Mouse (Mus musculus) hematopoietic stem cell, adult 5-6 weeks (primary cell): ENCODE measurements around the gene Meox1. TPM values are rescaled to one million over a fixed set of nuclear protein-coding genes. Genes with fewer than 3 reads are reported as not detected.

Experiments
- ATAC-seq, 2 experiments: fragments of 125-278 bp in 1 of 2; replicated peaks in 1 of 2; 2 replicates each; pipeline ENCODE4 v1.8.0; 2016 to 2017; ENCODE audit warnings: inconsistent platforms in 2 of 2, mild to moderate bottlenecking in 2 of 2, moderate number of reproducible peaks in 2 of 2, low read depth in 1 of 2, moderate TSS enrichment in 1 of 2; ENCODE audit not compliant: low FRiP score in 2 of 2, poor library complexity in 2 of 2, severe bottlenecking in 2 of 2, insufficient read depth in 1 of 2, low TSS enrichment in 1 of 2
- total RNA-seq: library from RNA; stranded (forward); fragments of 172-1452, 232-1000 nt; gene quantifications from 2 replicates; pipeline ENCODE4 v1.2.3, GENCODE M21; 2017

The Meox1 gene
- total RNA-seq, 1 experiment from 2014 or later: not detected

DNA sequence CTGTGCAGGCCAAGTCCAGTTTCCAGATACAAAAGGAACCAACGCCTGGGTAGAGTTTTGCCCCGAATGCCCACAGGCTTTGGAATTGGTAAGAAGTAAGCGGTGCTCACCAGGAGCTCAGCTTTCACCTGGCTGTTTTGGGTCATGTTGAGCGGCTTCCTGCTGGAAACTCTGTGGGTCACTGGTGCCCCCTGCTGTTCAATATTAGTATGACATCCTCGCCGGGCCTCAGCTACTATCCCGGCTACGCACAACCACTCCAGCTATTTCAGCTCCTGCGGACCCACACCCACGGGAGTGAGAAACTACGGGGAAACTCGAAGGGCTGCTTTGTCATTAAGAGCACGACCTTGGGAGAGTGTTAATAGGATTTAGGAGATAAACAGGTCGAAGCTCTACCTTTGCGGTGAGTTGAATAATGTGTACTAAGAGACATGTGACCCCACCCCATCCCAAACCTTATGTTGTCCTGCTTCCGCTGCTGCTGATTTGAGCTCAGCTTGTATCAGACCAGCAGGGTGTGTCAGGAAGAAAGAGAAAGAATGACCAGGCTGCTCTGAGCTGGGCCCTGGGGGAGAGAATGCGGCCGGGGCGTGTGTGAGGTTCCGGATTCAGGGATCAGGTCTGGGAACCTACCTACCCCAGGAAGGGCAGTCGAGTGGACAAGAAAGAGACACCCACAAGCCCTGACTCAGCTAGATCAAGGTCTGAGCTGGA lies 16.2 kb upstream of the Meox1 start:
- peak; percentile 73 to 77 for ATAC-seq

DNA sequence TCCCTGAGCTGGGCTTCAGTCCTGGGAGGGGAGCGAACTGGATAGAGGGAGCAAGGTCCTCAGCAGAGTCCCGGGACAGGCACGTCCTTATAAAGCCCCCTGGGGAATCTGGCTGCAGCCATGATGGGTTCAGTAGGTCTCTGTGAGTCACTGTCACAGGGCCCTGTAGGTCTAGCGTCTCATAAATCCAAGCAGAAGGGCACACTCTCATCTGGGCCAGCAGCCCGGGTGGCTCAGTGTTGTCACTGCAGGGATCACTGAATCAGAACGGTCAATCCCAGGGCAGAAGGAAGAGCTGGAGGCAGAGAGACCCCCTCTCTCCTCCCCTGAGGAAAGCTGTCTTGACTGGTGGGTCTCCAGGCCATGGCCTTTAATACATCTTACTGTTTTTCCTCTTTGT lies 14.6 kb upstream of the Meox1 start:
- ATAC-seq: no peak

DNA sequence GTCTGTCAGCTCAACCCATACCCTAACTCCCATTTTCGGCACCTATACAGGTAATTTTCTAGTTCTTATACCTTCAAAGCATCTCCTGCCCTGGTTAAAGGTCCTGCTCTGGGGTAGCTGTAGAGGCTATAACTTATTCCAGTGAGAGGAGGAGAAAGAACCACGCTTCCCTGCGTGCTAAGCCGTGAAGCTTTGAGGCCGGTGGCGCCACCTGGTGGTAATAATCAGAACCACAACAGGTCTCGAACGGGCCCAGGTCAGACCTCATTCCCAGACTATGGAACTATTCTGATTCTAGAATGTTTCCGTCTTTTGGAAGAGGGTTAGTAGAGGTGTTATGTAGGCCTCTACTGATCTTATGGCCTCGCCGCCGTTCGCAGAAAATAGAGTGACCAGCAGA lies 10.9 kb upstream of the Meox1 start:
- ATAC-seq: peak; percentile 64 to 78; a peak in 3 of 4 replicates

DNA sequence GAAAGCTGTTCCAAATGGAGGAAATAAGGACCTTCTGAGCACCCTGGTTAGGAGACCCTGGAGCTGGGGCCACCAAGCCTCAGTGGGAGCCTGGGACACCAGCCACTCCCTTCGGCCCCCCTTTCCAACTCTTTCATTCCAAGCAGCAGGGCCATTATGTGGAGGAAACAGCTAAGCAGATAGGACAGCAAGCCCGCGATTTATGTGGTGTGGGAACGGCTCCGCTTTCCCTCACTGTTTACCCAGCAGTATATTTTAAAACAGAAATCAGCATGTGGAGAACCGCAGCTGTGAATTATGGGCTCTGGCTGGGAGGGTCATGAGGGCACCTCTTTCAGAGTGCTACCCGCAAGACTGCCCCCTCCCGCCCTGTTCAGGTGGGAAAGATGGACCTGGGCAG lies 7.1 kb upstream of the Meox1 start:
- 0 out of 4 replicates have a peak, but pooled peaks of 1 of the 2 experiments have one; percentile 27 for ATAC-seq

DNA sequence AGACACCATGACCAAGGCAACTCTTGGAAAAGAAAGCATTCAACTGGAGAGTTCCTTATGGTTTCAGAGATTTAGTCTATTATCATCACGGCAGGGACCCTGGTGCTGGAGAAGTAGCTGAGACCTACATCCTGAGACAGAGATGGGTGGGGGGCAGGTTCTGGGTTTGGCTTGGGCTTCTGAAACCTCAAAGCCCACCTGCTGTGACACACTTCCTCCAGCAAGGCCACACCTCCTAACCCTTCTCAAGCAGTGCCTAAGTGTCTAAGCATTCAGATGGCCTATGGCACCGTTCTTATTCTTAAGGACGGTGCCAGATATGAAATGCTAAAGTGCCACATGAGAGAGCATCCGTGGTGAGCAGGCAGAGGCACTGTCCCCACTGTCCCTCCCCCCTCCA lies 4.2 kb upstream of the Meox1 start:
- ATAC-seq: no peak

DNA sequence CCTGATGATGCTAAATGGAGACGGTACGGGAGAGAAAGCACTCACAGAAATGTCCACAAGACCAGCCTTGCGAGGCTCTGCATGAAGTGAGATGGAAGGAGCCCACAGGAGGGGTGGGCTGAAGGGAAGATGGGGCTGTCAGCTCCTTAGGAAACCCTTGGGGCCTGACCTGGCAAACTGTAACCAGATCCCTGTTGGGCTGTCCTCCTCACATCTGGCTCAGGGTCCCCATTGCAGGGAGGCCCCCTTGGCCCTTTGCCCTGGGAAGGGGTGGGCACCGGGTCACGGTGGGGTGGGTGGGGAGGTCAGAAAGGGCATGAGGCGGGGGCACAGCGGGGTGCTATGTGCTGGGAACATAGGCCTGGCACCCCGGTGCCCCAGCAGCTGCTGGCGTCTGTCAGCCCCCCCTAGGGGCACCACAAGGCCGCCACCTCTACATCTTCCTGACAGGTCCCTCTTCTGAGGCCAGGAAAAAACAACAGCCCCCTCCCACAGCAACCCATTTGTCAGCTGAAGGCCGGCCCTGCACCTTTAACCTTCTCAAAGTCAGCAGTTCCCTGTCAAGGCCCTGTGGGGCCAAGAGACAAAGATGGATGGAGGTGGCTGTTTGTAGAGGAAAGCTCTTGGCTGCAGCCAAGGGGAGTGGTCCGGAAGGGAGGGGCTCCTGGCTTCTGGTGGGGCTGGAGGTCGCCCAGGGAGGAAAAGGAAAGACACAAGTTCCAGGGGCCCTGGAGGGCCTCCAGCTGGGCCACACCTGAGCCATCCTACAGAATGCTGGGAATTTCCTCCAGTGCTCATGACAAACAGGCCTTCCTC lies 2.6 kb upstream of the Meox1 start:
- ATAC-seq: no peak

DNA sequence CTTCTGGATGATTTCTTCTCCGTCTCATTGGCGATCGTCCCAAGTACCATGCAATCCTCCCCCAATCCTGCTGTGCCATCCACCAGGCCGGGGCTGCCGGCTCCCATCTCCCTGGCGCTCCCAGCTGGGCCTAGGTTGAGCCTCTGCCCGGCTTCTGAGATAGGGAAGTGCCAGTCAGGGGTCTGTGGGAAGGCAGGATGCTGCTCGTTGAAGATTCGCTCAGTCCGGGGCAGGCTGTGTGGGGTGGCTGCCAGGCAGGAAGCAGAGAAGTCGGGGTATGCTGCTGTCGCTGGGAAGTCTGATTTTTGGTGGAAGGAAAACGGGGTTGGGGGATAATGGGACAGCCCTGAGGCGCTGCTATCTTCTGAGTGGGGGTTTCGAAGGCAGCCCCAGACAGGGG lies 614 bp downstream of the Meox1 start:
- ATAC-seq: no peak

DNA sequence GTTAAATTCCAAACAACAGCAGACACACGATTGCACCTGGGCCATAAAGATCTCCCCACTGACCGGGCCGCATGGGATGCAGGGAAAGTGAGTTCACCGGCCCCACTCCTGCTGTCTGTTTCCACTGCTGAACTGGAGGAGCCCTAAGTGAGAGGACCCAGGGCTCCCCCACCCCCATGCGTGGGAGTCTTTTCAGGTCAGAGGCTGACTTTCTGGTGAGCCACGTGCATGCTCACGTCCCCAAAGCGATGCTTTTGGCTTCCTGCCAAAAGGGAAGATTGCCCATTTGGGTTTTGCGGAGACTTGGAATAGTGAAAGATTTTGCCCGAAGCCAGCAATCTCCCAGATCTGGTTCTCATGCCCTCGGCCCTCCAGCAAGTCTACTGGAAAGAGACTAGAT lies 2.7 kb downstream of the Meox1 start:
- no peak for ATAC-seq

DNA sequence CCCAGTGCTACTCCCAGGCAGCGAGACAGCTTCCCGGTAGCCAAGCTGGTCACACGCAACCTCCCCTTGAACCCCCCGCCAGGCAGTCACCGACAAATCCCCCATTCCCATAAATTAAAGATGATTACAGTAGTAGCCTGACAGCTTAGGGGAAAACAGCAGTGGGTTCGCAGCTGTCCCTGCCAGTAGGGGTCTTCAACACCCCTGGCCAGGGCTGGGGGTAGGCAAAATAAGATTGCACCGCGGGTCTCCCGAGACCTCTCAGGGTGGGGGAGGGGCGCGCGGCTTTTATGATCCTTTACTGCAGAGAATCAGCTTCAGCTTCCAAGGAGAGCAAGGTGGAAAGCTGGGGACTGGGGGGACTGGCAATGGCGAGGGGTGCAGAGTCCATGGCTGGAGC lies 4.4 kb downstream of the Meox1 start:
- ATAC-seq: no peak

DNA sequence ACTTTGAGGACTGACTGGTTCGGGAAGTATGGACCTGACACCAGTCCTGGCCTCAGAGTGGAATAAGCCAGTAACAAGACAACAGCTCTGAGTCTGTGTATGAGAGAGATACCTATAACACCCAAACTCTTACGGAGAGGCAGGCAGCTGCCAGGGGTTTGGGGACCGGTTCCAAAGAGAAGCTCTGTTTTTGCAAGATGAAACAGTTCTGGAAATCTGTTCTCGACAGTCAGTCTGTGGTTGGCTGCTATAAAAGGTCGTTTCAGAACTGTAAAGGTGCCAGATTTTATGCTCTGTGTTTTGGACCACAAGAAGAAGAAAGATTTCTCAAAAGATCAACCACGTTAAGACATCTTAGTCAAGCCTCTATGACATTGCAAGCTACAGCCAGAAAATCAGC lies 5.4 kb downstream of the Meox1 start:
- no peak for ATAC-seq

DNA sequence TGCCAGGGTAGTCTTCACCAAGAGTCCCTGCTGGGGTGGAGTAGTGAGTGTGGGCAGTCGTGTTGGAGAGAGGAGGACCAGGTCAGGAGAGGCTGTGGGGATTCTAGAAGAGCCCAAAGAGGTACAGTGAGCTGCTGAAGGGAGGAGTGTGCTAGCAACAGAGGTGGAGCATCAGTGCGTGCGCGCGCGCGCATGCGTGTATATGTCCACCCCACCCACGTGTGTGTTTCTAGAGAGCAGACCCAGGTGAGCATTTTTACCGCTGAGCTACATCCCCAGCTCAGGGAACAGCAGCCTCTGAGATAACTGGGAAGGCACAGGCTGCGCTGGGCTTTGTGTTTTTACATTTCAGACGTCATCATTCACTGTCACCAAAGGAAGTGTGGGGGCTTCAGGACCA lies 7.7 kb downstream of the Meox1 start:
- ATAC-seq: no peak

DNA sequence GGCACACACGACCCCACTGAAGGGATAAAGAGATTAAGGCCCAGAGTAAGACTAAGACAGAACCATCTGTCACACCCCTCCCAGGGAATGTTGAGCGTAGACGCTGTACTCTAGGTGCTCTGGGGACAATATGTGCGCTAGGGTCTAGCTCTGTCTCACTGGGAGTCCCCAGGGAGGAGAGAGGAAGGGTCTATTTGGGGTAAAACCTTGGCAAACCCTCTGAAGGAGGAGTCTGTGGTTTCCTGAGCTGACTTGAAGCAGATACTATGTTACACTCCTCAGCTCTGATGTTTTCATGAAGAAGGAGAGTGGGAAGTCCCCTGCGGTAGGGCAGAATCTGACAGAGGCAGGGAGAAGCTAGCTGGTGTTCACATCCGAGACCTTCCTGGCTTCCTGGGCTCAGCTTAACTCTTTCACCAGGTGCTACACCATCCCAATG lies 8.3 kb downstream of the Meox1 start:
- ATAC-seq: no peak

DNA sequence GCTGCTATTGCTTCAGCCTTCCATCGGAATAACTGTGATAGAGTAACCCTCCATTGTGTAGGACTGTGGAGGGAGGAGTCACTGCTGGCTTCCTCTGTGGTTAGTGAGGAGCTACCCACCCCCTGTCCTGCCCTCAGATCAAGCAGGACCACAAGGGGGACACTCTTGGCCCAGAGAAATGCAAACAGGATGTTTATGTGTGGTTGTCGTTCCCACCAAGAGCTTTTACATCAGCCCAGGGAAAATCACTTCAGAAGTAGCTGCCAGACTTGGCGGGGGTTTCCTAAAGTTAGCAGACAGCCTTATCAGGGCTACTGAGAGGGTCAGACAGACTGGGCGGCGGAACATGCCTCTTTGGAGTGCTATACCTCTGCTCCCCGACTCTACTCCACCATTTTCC lies 8.9 kb downstream of the Meox1 start:
- peak; percentile 37 for ATAC-seq

DNA sequence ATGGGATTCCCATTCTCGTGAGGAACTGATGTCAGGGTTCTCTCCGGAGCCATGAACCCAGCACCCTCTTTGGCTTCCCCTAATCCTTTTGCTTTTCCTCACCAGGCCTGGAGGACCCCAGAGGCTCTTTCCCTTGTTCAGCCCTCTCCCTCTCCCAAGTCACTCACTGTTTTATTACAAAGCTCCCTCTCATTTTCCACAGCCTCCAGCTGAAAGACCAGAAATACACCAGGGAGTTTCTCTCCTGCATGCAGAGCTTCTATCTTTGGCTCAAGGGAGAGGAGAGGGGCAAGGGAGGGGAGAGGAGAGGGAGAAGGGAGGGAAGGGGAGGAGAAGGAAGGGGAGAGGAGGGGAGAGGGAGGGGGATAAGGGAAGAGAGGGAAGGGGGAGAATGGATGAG lies 10.3 kb downstream of the Meox1 start:
- ATAC-seq: no peak

DNA sequence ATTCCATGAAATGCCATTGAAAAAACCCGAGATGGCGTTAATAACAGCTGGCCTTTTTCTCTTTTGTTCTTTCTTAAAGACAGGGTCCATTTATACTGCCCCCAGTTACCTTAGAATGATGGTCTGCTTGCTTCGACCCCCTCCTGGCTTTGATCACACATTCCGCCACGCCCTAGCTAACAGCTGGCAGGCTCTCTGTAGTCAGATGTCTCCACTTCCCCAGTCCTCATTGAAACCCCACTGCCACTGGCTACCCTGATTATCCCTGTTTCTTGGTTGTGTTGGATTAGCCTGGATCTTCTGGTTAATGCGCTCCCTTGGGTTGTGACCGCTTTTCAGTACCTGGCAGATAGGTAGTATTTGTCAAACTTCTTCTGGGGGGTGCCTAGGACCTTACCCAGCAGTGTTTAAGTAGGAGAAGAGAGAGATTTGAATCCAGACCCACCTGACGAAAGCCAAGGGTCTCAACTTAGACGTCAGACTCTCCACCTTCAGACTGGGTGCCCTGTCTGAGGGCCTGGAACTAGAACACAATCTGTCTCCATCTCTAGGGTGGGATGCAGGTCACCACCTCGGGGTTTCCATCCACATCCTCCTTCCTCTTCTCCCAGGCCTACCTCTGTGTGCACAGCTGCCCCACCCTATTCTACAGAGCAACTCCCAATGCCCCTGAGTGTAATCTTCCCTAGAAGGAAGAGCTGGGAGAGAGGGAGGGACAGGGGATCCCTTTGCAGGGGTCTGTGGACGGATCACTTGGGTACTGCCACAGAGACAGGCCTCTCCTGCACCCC lies 11.5 kb downstream of the Meox1 start:
- ATAC-seq: no peak

DNA sequence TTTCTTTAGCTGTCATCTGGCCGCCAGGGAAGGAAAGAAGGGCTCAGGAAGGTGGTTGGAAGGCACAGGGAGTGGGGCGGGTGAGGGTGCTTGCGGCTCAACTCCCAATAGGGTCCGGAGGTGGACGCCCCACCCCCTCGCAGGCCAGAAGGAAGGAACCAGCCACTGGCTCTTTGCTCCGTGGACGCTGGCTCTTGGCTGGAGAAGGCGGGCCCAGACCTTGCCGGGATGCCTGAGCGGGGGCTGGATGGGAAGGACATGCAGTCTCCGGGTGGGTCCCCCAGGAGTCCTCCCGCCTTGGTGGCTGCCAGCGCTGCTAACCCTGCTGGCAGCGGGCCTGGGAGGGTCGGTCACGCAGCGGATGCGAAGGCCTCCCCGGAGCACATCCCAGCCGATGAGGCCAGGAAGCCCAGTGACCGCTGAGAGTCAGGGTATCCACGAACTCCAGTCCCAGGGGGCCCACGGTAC lies 12.5 kb downstream of the Meox1 start:
- ATAC-seq: peak; percentile 19 to 44; a peak in 3 of 4 replicates

DNA sequence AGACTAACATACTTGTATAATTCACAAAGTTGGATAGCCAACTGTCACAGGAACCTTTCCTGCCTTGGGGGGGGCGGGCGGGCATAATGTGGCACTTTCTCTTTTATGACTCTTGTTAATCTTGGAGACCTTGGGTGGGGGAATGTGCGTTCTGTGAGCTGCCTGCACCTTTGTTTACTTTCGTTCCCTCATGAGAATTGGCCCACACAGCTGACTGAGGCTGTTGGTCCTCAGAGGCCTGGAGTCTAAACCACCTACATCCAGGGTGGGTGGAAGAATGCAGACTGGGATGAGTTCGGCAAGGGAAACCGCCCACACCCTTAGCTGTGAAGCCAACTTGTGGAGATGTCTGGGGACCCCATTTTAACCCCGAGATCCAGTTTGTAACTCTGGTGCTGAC lies 13.0 kb downstream of the Meox1 start:
- no peak for ATAC-seq

DNA sequence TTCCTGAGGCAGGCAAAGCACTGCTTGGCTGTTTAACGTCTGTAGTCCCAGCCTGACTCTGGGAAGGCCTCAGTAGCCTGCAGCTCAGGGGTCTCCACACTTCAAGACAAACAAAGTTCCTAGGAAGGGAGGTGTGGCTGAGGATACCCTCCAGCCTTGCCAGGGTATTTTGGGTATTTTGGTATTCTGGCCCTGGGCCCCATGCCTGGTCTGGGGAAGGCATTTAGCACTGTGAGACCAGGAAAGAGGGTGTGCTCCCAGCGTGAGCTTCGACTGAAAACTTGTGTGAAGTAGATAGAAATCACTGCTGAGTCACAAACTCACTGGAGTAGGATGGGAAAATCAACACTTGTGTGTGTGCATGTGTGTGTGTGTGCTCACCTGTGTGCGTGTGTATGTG lies 14.5 kb downstream of the Meox1 start:
- ATAC-seq: no peak
